Mouse (Mus musculus): ENCODE data around the gene Dpep1. TPM values are rescaled to one million over a fixed set of nuclear protein-coding genes. Genes with fewer than 3 reads are reported as not detected.
A peak's percentile ranks its signal among the peaks of the same experiment; 100 is the strongest.

Gene Dpep1
- polyA plus RNA-seq, 1 experiment from 2014 or later, result 14.3 TPM

GRCm38 (mm10) chr8:123233760-123234159, 47.7 kb downstream of the Dpep1 start:
- no peaks in the 10 kb centered on the region for H3K9me3 ChIP-seq (replicated peaks)
- no peak overlapping the region for H3K4me2 ChIP-seq (replicated peaks)
- H3K27me3 ChIP-seq, result peaks cover 17% of the 10 kb centered on the region
- no peak for ATAC-seq (ENCODE audit: insufficient number of reproducible peaks, low FRiP score, low TSS enrichment, low read depth)
- no peak overlapping the region for H3K9ac ChIP-seq
- H3K36me3 ChIP-seq, result peaks cover 7% of the 10 kb centered on the region; the same call in 1 of the 2 replicates
- H3K27ac ChIP-seq (replicated peaks), result no peak overlapping the region
- peaks cover 18% of the 10 kb centered on the region for H3K4me1 ChIP-seq
- WGBS, result 74% methylated on average over 11 of the region's 11 CpGs
- no peak overlapping the region for H3K4me3 ChIP-seq (replicated peaks)

DNA sequence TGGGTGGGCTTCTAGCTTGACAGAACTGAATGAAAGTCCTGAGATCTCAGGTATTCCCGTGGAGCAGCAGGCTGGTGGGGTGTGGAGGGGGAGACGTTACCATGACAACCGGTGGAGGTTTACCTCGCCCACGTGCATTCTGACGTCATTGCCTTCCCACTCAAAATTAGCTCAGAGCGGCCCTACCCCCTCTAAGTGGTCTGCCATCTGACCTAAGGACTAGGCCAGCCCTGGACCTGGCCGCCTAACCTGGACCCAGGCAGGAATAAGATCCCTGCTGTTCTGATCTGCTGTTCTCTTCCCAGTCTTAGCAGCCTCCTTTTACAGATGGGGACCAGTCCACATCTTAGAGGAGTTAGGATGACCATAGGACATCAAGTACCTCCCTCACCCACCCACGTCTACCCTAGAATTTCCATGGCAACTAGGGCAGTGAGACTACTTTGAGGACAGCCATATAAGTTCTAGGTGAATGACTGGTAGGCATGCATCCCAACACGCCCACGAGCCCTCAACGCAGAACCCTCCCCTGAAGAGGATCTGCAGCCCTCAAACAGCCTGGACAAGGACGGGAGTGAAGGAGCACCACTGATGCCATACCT, 49.0 kb downstream of the Dpep1 start:
- Histone ChIP-seq H3K9me3 (replicated peaks) (no peaks in the 10 kb centered on the region), H3K4me1 (peaks cover 18% of the 10 kb centered on the region), H3K4me3 (replicated peaks) (peak overlapping the region; percentile 65), H3K27me3 (peaks cover 17% of the 10 kb centered on the region), H3K27ac (replicated peaks) (no peak overlapping the region), H3K9ac (peak overlapping the region; percentile 62), H3K36me3 (no peaks in the 10 kb centered on the region), H3K4me2 (replicated peaks) (peak overlapping the region; percentile 95)
- WGBS, result 34% methylated on average over 13 of the region's 13 CpGs
- ATAC-seq (ENCODE audit: insufficient number of reproducible peaks, low FRiP score, low TSS enrichment, low read depth), result 0 out of 2 replicates have a peak, but pooled peaks have one; percentile 3

DNA sequence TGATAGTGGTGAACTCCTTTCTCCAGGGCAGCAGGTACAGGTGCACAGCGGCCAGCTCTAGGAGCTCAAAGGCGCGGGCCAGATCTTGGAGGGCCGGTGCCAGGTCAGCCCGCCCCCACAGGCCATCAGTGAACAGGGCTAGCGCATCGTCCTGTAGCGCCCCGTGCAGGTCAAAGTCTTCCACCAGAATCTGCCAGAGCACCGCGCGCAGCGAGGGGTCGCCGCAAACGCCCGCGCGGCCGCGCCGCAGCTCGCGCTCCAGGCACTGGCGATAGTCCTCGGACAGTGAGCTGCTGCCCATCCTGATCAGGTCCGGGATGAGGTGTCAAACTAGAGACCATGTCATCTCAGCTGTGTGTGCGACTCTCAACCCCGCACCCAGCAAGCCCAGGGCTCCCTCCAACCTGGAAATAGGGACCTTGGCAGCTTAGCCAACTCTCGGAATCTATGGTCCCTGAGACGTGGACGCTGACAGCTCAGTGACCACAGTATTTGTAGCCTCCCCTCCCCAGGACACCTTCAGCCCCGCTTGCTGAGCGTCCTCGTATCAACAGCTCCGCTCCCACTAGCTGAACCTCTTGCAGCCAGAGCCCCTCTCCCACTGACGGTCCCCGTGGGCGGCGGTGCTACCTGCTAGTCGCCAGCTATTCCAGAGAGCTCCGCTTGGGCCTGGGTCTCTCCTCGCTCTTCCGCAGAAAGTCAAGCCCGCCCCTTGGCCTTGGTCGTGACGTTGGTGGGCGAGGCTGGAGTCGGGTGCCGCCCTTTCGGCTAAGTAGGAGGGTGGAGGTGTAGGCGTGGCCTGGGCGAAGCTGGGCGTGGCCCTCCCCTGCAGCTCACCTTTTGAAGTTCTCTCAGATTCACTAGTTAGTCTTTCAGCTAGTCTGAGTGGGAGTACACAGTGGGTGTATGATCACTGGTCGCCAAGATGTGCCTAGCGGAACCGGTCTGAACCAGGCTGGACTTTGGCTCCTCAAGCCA, 49.8 kb downstream of the Dpep1 start, which contains the start of gene Spata2l:
TSS of gene Spata2l (minus strand) at position 714 of the 978 bp plus-strand sequence.
- peaks cover 18% of the 10 kb centered on the region for H3K4me1 ChIP-seq
- H3K4me3 ChIP-seq (replicated peaks), result peak within 1 kb of the TSS; percentile 65
- peak; percentile 86 for ATAC-seq (ENCODE audit: insufficient number of reproducible peaks, low FRiP score, low TSS enrichment, low read depth)
- 1% methylated on average over 57 of the region's 57 CpGs for WGBS
- H3K27ac ChIP-seq (replicated peaks), result no peak within 1 kb of the TSS
- peaks cover 17% of the 10 kb centered on the region for H3K27me3 ChIP-seq
- peak within 1 kb of the TSS; percentile 62 for H3K9ac ChIP-seq
- H3K4me2 ChIP-seq (replicated peaks), result peak within 1 kb of the TSS; percentile 95
- no peaks in the 10 kb centered on the region for H3K9me3 ChIP-seq (replicated peaks)
- no peaks in the 10 kb centered on the region for H3K36me3 ChIP-seq

- peaks cover 13% of the 10 kb centered on the region for H3K27me3 ChIP-seq
- H3K36me3 ChIP-seq, result peaks cover 27% of the 10 kb centered on the region
- WGBS, result 87% methylated on average over 10 of the region's 10 CpGs
Observed at GRCm38 (mm10) chr8:123239398-123239797, 53.4 kb downstream of the Dpep1 start.

GRCm38 (mm10) chr8:123242107-123242923, 56.3 kb downstream of the Dpep1 start:
- Histone ChIP-seq H3K4me2 (replicated peaks) (no peak overlapping the region), H3K9ac (no peak overlapping the region), H3K4me1 (no peaks in the 10 kb centered on the region), H3K27me3 (no peaks in the 10 kb centered on the region), H3K4me3 (replicated peaks) (no peak overlapping the region), H3K9me3 (replicated peaks) (no peaks in the 10 kb centered on the region), H3K27ac (replicated peaks) (no peak overlapping the region), H3K36me3 (peaks cover 56% of the 10 kb centered on the region)
- 87% methylated on average over 7 of the region's 7 CpGs for WGBS
- no peak for ATAC-seq (ENCODE audit: insufficient number of reproducible peaks, low FRiP score, low TSS enrichment, low read depth)

More at GRCm38 (mm10) chr8:123239398-123239797, 53.4 kb downstream of the Dpep1 start:
- ATAC-seq (ENCODE audit: insufficient number of reproducible peaks, low FRiP score, low TSS enrichment, low read depth), result no peak
- Histone ChIP-seq H3K4me2 (replicated peaks) (no peak overlapping the region), H3K9ac (no peak overlapping the region), H3K27ac (replicated peaks) (no peak overlapping the region), H3K9me3 (replicated peaks) (no peaks in the 10 kb centered on the region), H3K4me3 (replicated peaks) (no peak overlapping the region), H3K4me1 (peaks cover 18% of the 10 kb centered on the region)

- H3K4me3 ChIP-seq (replicated peaks), result no peak overlapping the region
- H3K9me3 ChIP-seq (replicated peaks), result no peaks in the 10 kb centered on the region
- H3K4me2 ChIP-seq (replicated peaks), result no peak overlapping the region
- H3K36me3 ChIP-seq, result peaks cover 63% of the 10 kb centered on the region
- H3K9ac ChIP-seq, result no peak overlapping the region
- 70% methylated on average over 11 of the region's 11 CpGs for WGBS
- H3K27me3 ChIP-seq, result no peaks in the 10 kb centered on the region
- no peak overlapping the region for H3K27ac ChIP-seq (replicated peaks)
- H3K4me1 ChIP-seq, result no peaks in the 10 kb centered on the region
- ATAC-seq (ENCODE audit: insufficient number of reproducible peaks, low FRiP score, low TSS enrichment, low read depth), result peak; percentile 49
Observed at GRCm38 (mm10) chr8:123243053-123243452, 57.0 kb downstream of the Dpep1 start.

- Histone ChIP-seq H3K4me1 (no peaks in the 10 kb centered on the region), H3K9ac (no peak overlapping the region), H3K36me3 (peaks cover 76% of the 10 kb centered on the region), H3K4me3 (replicated peaks) (no peak overlapping the region), H3K27me3 (no peaks in the 10 kb centered on the region), H3K4me2 (replicated peaks) (no peak overlapping the region), H3K9me3 (replicated peaks) (no peaks in the 10 kb centered on the region), H3K27ac (replicated peaks) (no peak overlapping the region)
- no peak for ATAC-seq (ENCODE audit: insufficient number of reproducible peaks, low FRiP score, low TSS enrichment, low read depth)
- 88% methylated on average over 4 of the region's 4 CpGs for WGBS
Observed at GRCm38 (mm10) chr8:123244382-123244781, 58.3 kb downstream of the Dpep1 start.

DNA sequence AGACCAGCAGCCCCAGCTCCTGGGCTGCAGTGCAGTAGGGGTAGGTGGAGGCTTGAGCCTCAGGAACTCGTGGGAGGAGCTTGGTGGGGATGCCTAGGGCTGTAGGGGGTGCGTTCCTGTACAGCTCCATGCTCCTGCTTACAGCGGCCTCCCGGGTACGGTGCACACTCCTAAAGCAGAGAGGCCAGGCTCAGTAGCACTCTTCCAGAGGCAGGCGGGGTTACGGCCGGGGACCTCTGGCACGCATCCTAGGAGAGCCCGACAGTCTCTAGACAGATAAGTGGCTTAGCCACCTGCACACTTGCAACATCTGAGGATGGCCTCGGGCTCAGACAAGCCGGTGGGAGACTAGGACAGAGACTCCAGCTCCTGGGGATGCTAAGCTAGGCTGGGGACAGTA, 59.5 kb downstream of the Dpep1 start:
- Histone ChIP-seq H3K9me3 (replicated peaks) (no peaks in the 10 kb centered on the region), H3K27me3 (no peaks in the 10 kb centered on the region), H3K9ac (no peak overlapping the region), H3K4me1 (no peaks in the 10 kb centered on the region), H3K36me3 (peaks cover 87% of the 10 kb centered on the region), H3K27ac (replicated peaks) (no peak overlapping the region), H3K4me3 (replicated peaks) (no peak overlapping the region), H3K4me2 (replicated peaks) (no peak overlapping the region)
- ATAC-seq (ENCODE audit: insufficient number of reproducible peaks, low FRiP score, low TSS enrichment, low read depth), result no peak
- whole genome bisulfite sequencing, result 89% methylated on average over 12 of the region's 12 CpGs

DNA sequence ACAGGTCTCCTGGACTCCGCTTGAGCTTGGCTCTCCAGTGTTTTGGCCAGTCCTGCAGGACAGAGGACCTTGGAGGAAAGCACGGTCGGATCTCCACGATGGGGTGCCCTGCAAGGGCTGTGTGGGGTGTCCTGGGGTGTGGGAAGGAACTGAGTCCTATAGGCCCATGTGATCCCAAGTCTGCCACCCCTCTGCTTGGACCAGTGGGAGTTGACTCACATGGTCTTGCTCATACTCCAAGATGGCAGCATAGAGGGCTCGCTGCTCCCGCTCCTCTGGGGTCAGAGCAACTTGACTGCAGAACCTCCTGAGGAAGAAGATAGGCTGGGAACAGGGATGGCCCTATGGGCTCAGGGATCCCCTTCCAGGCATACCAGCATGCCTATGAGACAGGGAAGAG, 61.7 kb downstream of the Dpep1 start:
- no peak overlapping the region for H3K4me3 ChIP-seq (replicated peaks)
- H3K27ac ChIP-seq (replicated peaks), result no peak overlapping the region
- no peak for ATAC-seq (ENCODE audit: insufficient number of reproducible peaks, low FRiP score, low TSS enrichment, low read depth)
- H3K4me1 ChIP-seq, result peaks cover 6% of the 10 kb centered on the region
- no peaks in the 10 kb centered on the region for H3K27me3 ChIP-seq
- 97% methylated on average over 6 of the region's 6 CpGs for WGBS
- no peak overlapping the region for H3K9ac ChIP-seq
- H3K36me3 ChIP-seq, result peaks cover 85% of the 10 kb centered on the region
- no peaks in the 10 kb centered on the region for H3K9me3 ChIP-seq (replicated peaks)
- no peak overlapping the region for H3K4me2 ChIP-seq (replicated peaks)

DNA sequence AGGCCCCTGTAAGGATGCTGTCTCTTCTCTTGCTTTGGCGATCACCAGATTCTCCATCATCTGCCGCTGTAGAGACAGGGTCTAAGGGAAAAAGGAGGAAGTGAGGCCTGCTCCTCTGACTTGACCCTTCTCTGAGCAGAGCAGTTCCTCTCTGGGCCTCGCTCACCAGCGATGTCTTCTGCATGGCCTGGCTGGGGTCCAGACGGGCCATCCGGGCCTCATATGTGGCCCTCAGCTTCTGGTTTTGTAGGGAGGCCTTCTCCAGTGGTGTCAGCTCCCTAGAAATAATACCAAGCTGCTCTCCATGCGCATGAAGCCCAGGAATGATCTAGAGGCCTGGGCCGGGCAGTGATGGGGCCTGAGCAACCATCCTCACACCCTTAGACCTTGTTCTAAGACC, 62.6 kb downstream of the Dpep1 start:
- Histone ChIP-seq H3K9me3 (replicated peaks) (no peaks in the 10 kb centered on the region), H3K36me3 (peaks cover 77% of the 10 kb centered on the region), H3K4me3 (replicated peaks) (no peak overlapping the region), H3K27me3 (no peaks in the 10 kb centered on the region), H3K27ac (replicated peaks) (no peak overlapping the region), H3K9ac (no peak overlapping the region), H3K4me2 (replicated peaks) (no peak overlapping the region), H3K4me1 (peaks cover 13% of the 10 kb centered on the region)
- 89% methylated on average over 8 of the region's 8 CpGs for WGBS
- ATAC-seq (ENCODE audit: insufficient number of reproducible peaks, low FRiP score, low TSS enrichment, low read depth), result no peak

DNA sequence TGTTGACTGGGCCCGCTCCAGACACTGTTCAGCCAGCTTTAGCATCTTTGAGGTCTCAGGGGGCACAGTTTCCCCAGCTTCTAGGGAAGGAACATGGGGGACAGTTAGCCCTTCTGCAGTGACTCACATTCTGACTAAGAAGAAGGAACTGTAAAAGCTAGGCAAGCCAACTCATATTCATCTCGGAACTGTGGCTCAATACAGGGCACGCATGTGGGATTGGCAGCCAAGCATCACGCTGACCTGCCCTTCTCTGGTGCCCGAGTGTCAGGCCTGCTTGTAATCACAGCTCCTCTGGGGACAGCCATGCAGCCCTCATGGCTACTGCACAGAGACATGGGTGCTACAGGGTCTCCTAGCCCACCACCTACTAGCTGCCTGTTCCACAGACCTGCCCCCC, 64.9 kb downstream of the Dpep1 start:
- 96% methylated on average over 5 of the region's 5 CpGs for WGBS
- H3K4me1 ChIP-seq, result peaks cover 25% of the 10 kb centered on the region
- peaks cover 54% of the 10 kb centered on the region for H3K36me3 ChIP-seq
- no peak for ATAC-seq (ENCODE audit: insufficient number of reproducible peaks, low FRiP score, low TSS enrichment, low read depth)
- no peaks in the 10 kb centered on the region for H3K27me3 ChIP-seq
- H3K27ac ChIP-seq (replicated peaks), result no peak overlapping the region
- H3K4me2 ChIP-seq (replicated peaks), result no peak overlapping the region
- H3K9ac ChIP-seq, result no peak overlapping the region
- no peaks in the 10 kb centered on the region for H3K9me3 ChIP-seq (replicated peaks)
- no peak overlapping the region for H3K4me3 ChIP-seq (replicated peaks)
